Mouse (Mus musculus): ENCODE measurements at regions not wholly inside any gene's neighbourhood (a gene's known extent, or its start where the extent isn't known, plus 50 kb on each side); places are given as distances from the start of the nearest gene placed in this dataset.

GRCm38 (mm10) chr7:52317121-52317520, 301.6 kb upstream of the 1700015G11Rik start:
- DNase-seq (ENCODE audit: low spot score) = peak; percentile 5

- DNase-seq (ENCODE audit: low spot score) = no peak
Measured at GRCm38 (mm10) chr7:52278262-52278661, 262.7 kb upstream of the 1700015G11Rik start.

GRCm38 (mm10) chr7:52256386-52256920, 240.9 kb upstream of the 1700015G11Rik start:
- DNase-seq (ENCODE audit: low spot score) = no peak

- DNase-seq (ENCODE audit: low spot score) = no peak
Measured at GRCm38 (mm10) chr7:52252499-52253233, 237.1 kb upstream of the 1700015G11Rik start.

Measured in layer of hippocampus, adult 11-12 months (tissue).